Mouse (Mus musculus) forebrain, embryonic 11.5 days (tissue): ENCODE measurements at regions not wholly inside any gene's neighbourhood (a gene's known extent, or its start where the extent isn't known, plus 50 kb on each side); places are given as distances from the start of the nearest gene placed in this dataset.

Experiments used
- ATAC-seq: fragments of 200-750 bp; cut with Nextera tagmentation; replicated peaks from 2 replicates; pipeline ENCODE4 v1.8.0; 2017; ENCODE audit warnings: moderate TSS enrichment; ENCODE audit not compliant: low FRiP score
- DNase-seq: peaks from one replicate; pipeline ENCODE4 v3.0.0-alpha.2; 2017; ENCODE audit warnings: low spot score
- H3K27ac ChIP-seq: fragments of 300-500 bp; sonication (generic); 2 replicates; pipeline ENCODE4 v1.5.1; 2014; ENCODE audit warnings: low read depth, low read length
- H3K27me3 ChIP-seq: fragments of 300-500 bp; sonication (generic); 2 replicates; pipeline ENCODE4 v1.6.1; 2014; ENCODE audit warnings: mild to moderate bottlenecking, low read length, mixed read lengths; ENCODE audit not compliant: control insufficient read depth, insufficient read depth
- H3K36me3 ChIP-seq: fragments of 300-500 bp; sonication (generic); 2 replicates; pipeline ENCODE4 v1.6.1; 2014; ENCODE audit warnings: mild to moderate bottlenecking, low read length, moderate library complexity, mixed read lengths; ENCODE audit not compliant: control insufficient read depth, insufficient read depth
- H3K4me1 ChIP-seq: fragments of 300-500 bp; sonication (generic); replicated peaks from 2 replicates; pipeline ENCODE4 v1.6.1; 2014; ENCODE audit warnings: low read length, mixed read lengths; ENCODE audit not compliant: control insufficient read depth, insufficient read depth
- H3K4me2 ChIP-seq: fragments of 300-500 bp; sonication (generic); 2 replicates; pipeline ENCODE4 v1.6.1; 2014; ENCODE audit warnings: low read depth, mild to moderate bottlenecking, low read length, moderate library complexity, mixed read lengths; ENCODE audit not compliant: severe bottlenecking
- H3K4me3 ChIP-seq: fragments of 300-500 bp; sonication (generic); 2 replicates; pipeline ENCODE4 v1.5.1; 2014; ENCODE audit warnings: low read depth, low read length
- H3K9ac ChIP-seq: fragments of 300-500 bp; sonication (generic); 2 replicates; pipeline ENCODE4 v1.6.1; 2014; ENCODE audit warnings: low read length
- H3K9me3 ChIP-seq: fragments of 300-500 bp; sonication (generic); 2 replicates; pipeline ENCODE4 v1.6.1; 2016; ENCODE audit warnings: low read length, mixed read lengths; ENCODE audit not compliant: control insufficient read depth
- WGBS: fragments of 180-500 bp; shearing (Covaris S2); extraction: QIAGEN DNeasy Blood & Tissue Kit; methylation state at CpG from one replicate; pipeline ENCODE4 v1.1.7; 2014; 5-methylcytosine and 5-hydroxymethylcytosine counted together

DNA sequence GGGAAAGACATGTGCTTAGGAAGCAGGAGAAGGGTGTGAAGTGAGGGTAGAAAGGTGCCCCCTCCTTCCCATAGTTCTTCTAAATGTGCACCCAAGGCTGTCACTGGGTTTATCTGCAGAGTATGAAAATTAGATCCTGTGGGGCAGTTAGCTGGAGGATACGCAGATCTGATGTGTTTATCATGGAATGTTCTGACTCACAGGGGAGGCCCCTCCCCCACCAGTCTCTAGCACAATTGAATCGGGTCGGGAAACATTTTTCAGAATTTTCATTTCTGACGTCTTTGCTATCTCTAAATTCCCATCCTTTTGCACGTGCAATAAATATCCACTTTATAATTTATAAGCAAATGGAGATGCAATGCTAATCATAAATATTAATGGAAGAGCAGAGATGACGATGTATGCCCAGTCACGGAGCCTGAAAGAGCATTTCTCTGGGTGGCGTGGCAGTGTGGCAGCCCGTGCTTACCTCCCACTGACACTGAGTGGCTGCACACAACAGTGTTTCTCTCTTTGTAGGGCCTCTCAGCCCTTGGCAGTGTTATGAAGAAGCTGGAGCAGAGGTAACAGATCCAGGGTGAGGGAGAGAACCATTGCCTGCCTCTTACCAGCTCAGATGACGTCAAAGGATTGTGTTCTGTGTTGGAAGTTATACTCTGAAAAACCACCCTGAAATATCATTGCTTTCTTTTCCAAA, 122.1 kb upstream of the Gm26657 start:
- Histone ChIP-seq H3K9me3 (no peaks in the 10 kb centered on the region), H3K4me2 (no peak overlapping the region), H3K4me1 (no peaks in the 10 kb centered on the region), H3K27ac (no peak overlapping the region), H3K4me3 (no peak overlapping the region), H3K27me3 (no peaks in the 10 kb centered on the region), H3K36me3 (no peaks in the 10 kb centered on the region), H3K9ac (no peak overlapping the region)
- WGBS = 84% methylated on average over 10 of the region's 10 CpGs
- DNase-seq (no peak), ATAC-seq (no peak)

DNA sequence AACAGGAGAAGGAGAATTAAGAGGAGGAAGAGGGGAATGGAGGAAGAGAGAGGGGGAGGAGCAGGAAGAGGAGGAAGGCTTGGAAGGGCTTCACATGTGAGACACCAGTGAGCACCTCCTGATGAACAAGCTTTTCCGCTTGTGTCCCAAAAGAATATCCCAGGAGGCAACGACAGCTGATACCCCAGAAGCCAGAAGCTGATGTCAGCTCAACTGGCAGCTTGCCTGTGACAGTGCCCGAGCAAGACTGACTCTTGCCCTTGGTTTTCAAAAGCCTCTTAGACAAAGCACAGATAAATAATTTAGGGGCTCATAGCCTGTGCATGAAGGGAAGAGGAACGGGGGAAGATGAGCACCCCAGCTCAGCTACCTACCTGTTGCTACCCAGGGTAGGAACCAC, 127.5 kb upstream of the Gm26657 start:
- WGBS = 85% methylated on average over 4 of the region's 4 CpGs
- Histone ChIP-seq H3K27ac (no peak overlapping the region), H3K9ac (no peak overlapping the region), H3K9me3 (no peaks in the 10 kb centered on the region), H3K27me3 (no peaks in the 10 kb centered on the region), H3K4me3 (no peak overlapping the region), H3K4me2 (no peak overlapping the region), H3K4me1 (no peaks in the 10 kb centered on the region), H3K36me3 (no peaks in the 10 kb centered on the region)
- no peak for ATAC-seq
- DNase-seq = no peak

DNA sequence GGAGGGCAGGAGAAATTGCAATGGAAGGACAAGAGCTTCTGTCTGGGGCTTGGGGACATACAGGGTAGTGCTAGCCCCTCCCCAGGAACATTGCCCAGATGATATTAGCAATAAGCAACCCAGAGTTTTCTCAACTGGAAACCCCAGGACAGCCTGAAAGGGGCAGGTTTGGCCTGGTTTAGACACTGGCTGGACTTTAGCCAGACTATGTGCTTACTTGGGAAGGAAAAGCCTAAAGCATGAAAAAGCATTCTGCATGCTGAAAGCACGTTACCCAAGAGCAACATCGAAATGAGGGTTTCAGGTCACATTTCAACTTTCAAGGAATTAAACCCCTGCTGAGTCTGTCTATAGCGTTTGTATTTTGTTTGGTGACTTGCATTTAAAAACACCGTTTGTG, 128.1 kb upstream of the Gm26657 start:
- Histone ChIP-seq H3K9ac (no peak overlapping the region), H3K4me1 (no peaks in the 10 kb centered on the region), H3K9me3 (no peaks in the 10 kb centered on the region), H3K4me2 (no peak overlapping the region), H3K4me3 (no peak overlapping the region), H3K27me3 (no peaks in the 10 kb centered on the region), H3K27ac (no peak overlapping the region), H3K36me3 (no peaks in the 10 kb centered on the region)
- ATAC-seq (no peak), DNase-seq (no peak)
- WGBS = 31% methylated on average over 4 of the region's 4 CpGs

DNA sequence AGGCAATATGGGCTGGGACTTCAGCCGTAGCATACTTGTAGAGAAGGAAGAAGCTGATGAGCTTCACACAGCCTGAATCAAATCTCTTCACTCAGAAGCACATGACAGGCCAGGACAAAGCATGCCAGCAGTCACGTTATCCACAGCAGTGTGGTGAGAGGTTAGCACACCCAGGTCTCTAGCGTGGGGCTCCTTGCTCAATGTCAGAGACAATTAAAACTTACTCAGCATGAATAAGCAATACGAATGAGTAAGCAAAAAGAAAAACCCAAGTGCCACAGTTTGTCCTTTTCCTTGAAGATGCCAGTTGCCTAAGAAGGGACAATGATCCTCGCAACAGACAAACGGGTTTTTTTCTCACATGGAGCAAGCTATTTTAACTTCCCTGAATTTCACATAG, 129.6 kb upstream of the Gm26657 start:
- Histone ChIP-seq H3K36me3 (no peaks in the 10 kb centered on the region), H3K27ac (no peak overlapping the region), H3K27me3 (no peaks in the 10 kb centered on the region), H3K4me3 (no peak overlapping the region), H3K4me2 (no peak overlapping the region), H3K9me3 (no peaks in the 10 kb centered on the region), H3K9ac (no peak overlapping the region), H3K4me1 (no peaks in the 10 kb centered on the region)
- 76% methylated on average over 6 of the region's 6 CpGs for WGBS
- ATAC-seq = no peak
- DNase-seq = no peak

DNA sequence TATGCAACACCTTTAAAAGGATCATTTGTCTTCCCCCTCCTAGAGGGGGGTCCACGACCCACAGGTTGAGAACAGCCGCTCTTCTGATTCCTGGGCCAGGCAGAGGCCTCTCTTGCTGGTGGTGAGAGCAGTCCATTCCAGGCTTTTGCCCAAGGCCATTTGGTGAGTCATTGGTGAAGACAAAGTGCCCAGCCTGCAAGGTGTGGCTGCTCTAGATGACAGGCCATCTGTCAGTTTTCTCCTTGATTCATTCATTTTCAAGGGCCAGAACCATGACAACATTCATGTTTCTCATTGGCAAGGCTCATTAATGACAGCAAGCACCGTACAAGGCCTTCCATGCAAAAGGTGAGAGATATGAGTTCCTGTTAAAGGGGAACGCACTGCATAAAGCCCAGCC, 131.2 kb upstream of the Gm26657 start:
- DNase-seq (no peak), ATAC-seq (no peak)
- no peak overlapping the region for H3K27ac ChIP-seq
- H3K36me3 ChIP-seq = no peaks in the 10 kb centered on the region
- H3K4me3 ChIP-seq = no peak overlapping the region
- no peaks in the 10 kb centered on the region for H3K27me3 ChIP-seq
- no peaks in the 10 kb centered on the region for H3K4me1 ChIP-seq
- H3K9ac ChIP-seq = no peak overlapping the region
- 89% methylated on average over 4 of the region's 4 CpGs for WGBS
- H3K9me3 ChIP-seq = no peaks in the 10 kb centered on the region
- H3K4me2 ChIP-seq = no peak overlapping the region

DNA sequence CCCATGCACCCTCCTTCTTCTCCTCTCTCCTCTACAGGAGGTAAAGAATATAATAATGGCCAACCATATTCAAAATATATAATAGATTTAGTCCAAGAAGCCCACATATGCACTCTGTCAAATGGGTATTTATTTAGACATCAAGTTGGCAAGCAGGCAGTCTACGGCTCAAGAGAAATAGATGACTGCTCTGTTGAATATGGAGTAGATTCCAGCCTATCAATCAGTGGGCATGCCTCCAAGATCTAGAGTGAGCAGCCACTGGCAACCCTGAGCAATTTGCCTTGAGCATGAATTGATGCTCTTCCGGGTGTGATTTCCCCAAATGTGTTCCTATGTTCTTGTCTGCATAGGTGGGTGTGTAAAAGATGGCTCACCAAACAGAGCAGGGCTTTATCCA, 141.5 kb upstream of the Gm26657 start:
- Histone ChIP-seq H3K27ac (no peak overlapping the region), H3K9me3 (no peaks in the 10 kb centered on the region), H3K4me3 (no peak overlapping the region), H3K4me1 (no peaks in the 10 kb centered on the region), H3K27me3 (no peaks in the 10 kb centered on the region), H3K36me3 (no peaks in the 10 kb centered on the region), H3K9ac (no peak overlapping the region), H3K4me2 (no peak overlapping the region)
- WGBS = 87% methylated on average over 2 of the region's 2 CpGs
- DNase-seq (no peak), ATAC-seq (no peak)

DNA sequence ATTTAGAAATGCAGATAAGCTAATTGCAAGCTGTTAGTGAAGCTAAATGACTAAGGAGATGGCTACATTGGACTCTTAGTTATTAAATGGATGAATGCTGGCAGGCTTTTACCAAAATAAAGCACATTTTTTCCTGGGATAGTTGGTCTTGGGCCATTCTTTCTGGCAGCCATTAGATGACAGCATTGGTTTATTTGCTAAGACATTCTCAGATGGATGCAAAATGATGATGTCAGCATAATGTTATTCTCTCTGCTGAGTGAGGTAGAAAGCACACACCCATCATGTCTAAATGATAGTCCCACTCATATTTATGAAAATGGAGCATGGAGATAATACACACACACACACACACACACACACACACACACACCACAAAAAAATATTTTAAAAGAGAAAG, 141.9 kb upstream of the Gm26657 start:
- Histone ChIP-seq H3K9ac (no peak overlapping the region), H3K27ac (no peak overlapping the region), H3K27me3 (no peaks in the 10 kb centered on the region), H3K36me3 (no peaks in the 10 kb centered on the region), H3K9me3 (no peaks in the 10 kb centered on the region), H3K4me3 (no peak overlapping the region), H3K4me1 (no peaks in the 10 kb centered on the region), H3K4me2 (no peak overlapping the region)
- no peak for ATAC-seq
- DNase-seq = no peak

DNA sequence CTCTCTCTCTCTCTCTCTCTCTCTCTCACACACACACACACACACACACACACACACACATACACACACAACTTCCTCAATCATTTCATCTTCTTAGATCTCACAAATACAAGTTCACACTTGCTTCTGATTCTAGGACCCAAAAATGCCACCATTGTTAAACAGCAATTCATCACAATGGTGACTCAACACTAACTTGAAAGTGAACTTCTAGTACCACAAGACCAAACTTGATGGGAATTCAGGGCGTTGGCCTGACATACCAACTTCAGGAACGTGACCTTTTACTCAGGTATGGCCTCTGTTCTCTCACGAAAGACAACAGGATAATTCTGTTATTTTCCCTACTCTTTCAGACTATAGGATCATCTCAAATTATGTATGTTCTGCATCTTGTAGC, 157.5 kb upstream of the Gm26657 start:
- WGBS = 74% methylated on average over 3 of the region's 3 CpGs
- Histone ChIP-seq H3K4me2 (no peak overlapping the region), H3K27me3 (no peaks in the 10 kb centered on the region), H3K36me3 (no peaks in the 10 kb centered on the region), H3K9ac (no peak overlapping the region), H3K4me1 (no peaks in the 10 kb centered on the region), H3K4me3 (no peak overlapping the region), H3K27ac (no peak overlapping the region), H3K9me3 (no peaks in the 10 kb centered on the region)
- ATAC-seq (no peak), DNase-seq (no peak)

DNA sequence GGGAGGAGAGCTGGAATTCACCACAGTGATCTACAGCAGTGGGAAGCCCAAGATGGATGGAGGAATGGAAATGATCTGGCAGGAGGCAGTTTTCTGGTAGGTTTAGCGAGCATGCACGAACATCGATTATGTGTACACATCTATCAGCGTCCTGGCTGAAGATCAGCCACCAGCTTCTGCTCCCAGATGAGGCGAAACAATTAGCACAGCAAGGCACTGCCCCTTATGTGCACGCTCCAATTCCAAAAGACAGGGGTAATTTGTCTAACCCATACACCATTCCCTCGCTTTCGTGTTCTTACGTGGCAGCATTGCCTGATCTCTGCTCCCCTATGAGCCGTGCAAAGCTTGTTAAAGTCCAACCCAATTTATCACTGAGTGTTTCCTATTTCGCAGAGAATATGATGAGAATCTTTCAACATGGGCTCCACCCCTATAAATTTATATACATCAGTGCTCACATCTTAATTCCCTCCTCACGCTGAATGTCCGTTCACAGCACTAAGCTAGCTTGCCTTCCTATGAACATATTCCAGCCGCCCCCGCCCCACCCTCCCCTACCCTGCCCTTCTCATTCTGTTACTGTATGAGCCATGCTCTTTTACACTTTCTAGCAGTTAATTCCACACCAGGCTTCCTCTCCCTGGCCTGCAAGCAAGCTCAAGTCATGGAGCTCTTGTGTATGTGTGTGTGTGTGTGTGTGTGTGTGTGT, 162.9 kb upstream of the Gm26657 start:
- H3K4me3 ChIP-seq = no peak overlapping the region
- 91% methylated on average over 15 of the region's 15 CpGs for WGBS
- no peak overlapping the region for H3K27ac ChIP-seq
- H3K4me2 ChIP-seq = no peak overlapping the region
- H3K27me3 ChIP-seq = no peaks in the 10 kb centered on the region
- ATAC-seq (no peak), DNase-seq (no peak)
- H3K36me3 ChIP-seq = no peaks in the 10 kb centered on the region
- H3K4me1 ChIP-seq = no peaks in the 10 kb centered on the region
- no peaks in the 10 kb centered on the region for H3K9me3 ChIP-seq
- no peak overlapping the region for H3K9ac ChIP-seq
